Comparison of ENCODE assay signal across 20 mouse cellular contexts in the genomic region with DNA sequence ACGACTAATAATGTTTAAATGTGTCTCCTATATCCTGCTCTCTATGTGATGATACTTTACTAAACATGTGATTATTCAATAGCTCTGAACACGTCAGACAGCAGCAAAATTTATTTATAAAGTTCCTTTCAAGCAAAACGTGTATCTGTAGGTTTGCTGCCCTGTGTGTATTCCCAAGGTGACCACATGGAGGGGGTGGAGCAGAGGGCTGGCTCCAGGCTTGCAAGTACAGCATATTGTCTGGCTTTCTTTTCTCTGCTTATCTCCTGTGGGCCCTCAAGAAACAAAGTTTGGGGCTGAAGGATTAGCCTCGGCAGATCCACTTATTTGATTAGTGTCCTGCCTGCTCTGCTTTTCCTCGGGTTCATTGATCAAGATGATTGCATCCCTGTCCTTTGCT.
DNase-seq lines count a peak whose midpoint lies in the region; ATAC-seq and TF ChIP-seq lines count a peak whose summit lies in the region.
"Had no signal": no experiment of that assay in that cellular context is flagged by ENCODE, and none has a peak within 500 bp of the region (broad histone marks: within the 10 kb centered on the region; RNA-seq: fewer than 3 reads in every experiment).

No protein-coding gene starts in this region.

- H3K27ac ChIP-seq in hindbrain, embryonic 12.5 days: no peak overlapping the region
- no peak overlapping the region for H3K27ac ChIP-seq in hindbrain, embryonic 13.5 days
- no peak overlapping the region for H3K27ac ChIP-seq in neural tube, embryonic 13.5 days (replicated peaks)
- no peak overlapping the region for H3K27ac ChIP-seq in hindbrain, postnatal 0 days
- H3K27ac ChIP-seq: forebrain, embryonic 15.5 days; heart, embryonic 10.5 days had no signal

- H3K4me1 ChIP-seq in hindbrain, embryonic 12.5 days: no peaks in the 10 kb centered on the region
- peaks cover 5% of the 10 kb centered on the region; the same call in 1 of the 2 replicates for H3K4me1 ChIP-seq in hindbrain, embryonic 13.5 days (replicated peaks)
- no peaks in the 10 kb centered on the region for H3K4me1 ChIP-seq in neural tube, embryonic 13.5 days (replicated peaks)
- no peaks in the 10 kb centered on the region for H3K4me1 ChIP-seq in hindbrain, postnatal 0 days (ENCODE audit: insufficient read depth, low read length)
- H3K4me1 ChIP-seq: forebrain, embryonic 15.5 days; heart, embryonic 10.5 days had no signal

- no peaks in the 10 kb centered on the region for H3K36me3 ChIP-seq in hindbrain, embryonic 12.5 days
- no peaks in the 10 kb centered on the region for H3K36me3 ChIP-seq in hindbrain, embryonic 13.5 days
- no peaks in the 10 kb centered on the region for H3K36me3 ChIP-seq in neural tube, embryonic 13.5 days
- H3K36me3 ChIP-seq in hindbrain, postnatal 0 days (ENCODE audit: insufficient read depth, low read length): no peaks in the 10 kb centered on the region
- H3K36me3 ChIP-seq: forebrain, embryonic 15.5 days; heart, embryonic 10.5 days had no signal

- no peak overlapping the region for H3K9ac ChIP-seq in hindbrain, embryonic 12.5 days
- H3K9ac ChIP-seq in hindbrain, embryonic 13.5 days: no peak overlapping the region
- H3K9ac ChIP-seq in neural tube, embryonic 13.5 days: no peak overlapping the region
- H3K9ac ChIP-seq in hindbrain, postnatal 0 days (replicated peaks; ENCODE audit: low read length): no peak overlapping the region
- H3K9ac ChIP-seq: forebrain, embryonic 15.5 days had no signal

- no peak for TF ChIP-seq CTCF in hindbrain, postnatal 0 days (IDR thresholded peaks at IDR 0.05; ENCODE audit: low read depth)

- DNase-seq in neural tube, embryonic 10.5 days (ENCODE audit: extremely low spot score, low spot score): no peak
- no peak for DNase-seq in hindbrain, postnatal 0 days (ENCODE audit: low spot score)
- no peak for DNase-seq in urinary bladder, postnatal 36 days (ENCODE audit: low spot score in 2 of 2)
- no peak for DNase-seq in adrenal gland, adult 8-10 months
- DNase-seq: adrenal gland, adult 2 months; adrenal gland, postnatal 36 days; cerebellum, adult 11 months; cerebellum, adult 8-10 months; cerebellum, postnatal 14 days; gastrocnemius, postnatal 36 days; heart, adult 18-20 months; heart, postnatal 10 days; heart, postnatal 4 days had no signal

- H3K4me2 ChIP-seq in hindbrain, embryonic 12.5 days (replicated peaks): no peak overlapping the region
- H3K4me2 ChIP-seq in hindbrain, embryonic 13.5 days: no peak overlapping the region
- no peak overlapping the region for H3K4me2 ChIP-seq in neural tube, embryonic 13.5 days
- no peak overlapping the region for H3K4me2 ChIP-seq in hindbrain, postnatal 0 days (ENCODE audit: low read depth, low read length)
- H3K4me2 ChIP-seq: forebrain, embryonic 15.5 days had no signal

- no peaks in the 10 kb centered on the region for H3K9me3 ChIP-seq in hindbrain, embryonic 12.5 days (replicated peaks)
- H3K9me3 ChIP-seq in hindbrain, embryonic 13.5 days: no peaks in the 10 kb centered on the region
- no peaks in the 10 kb centered on the region for H3K9me3 ChIP-seq in neural tube, embryonic 13.5 days
- H3K9me3 ChIP-seq in hindbrain, postnatal 0 days (ENCODE audit: low read length): no peaks in the 10 kb centered on the region
- H3K9me3 ChIP-seq: forebrain, embryonic 15.5 days; heart, embryonic 10.5 days had no signal

- H3K4me3 ChIP-seq in hindbrain, embryonic 12.5 days: no peak overlapping the region
- H3K4me3 ChIP-seq in hindbrain, embryonic 13.5 days: no peak overlapping the region
- no peak overlapping the region for H3K4me3 ChIP-seq in neural tube, embryonic 13.5 days
- H3K4me3 ChIP-seq in hindbrain, postnatal 0 days (ENCODE audit: low read length): no peak overlapping the region
- H3K4me3 ChIP-seq: forebrain, embryonic 15.5 days; heart, embryonic 10.5 days had no signal

- peak; percentile 52; the same call in 1 of the 2 replicates for ATAC-seq in hindbrain, embryonic 12.5 days (ENCODE audit: low FRiP score)
- no peak for ATAC-seq in hindbrain, embryonic 13.5 days (ENCODE audit: low FRiP score)
- ATAC-seq in neural tube, embryonic 13.5 days (ENCODE audit: low read depth): 0 out of 2 replicates have a peak, but pooled peaks have one; percentile 36
- ATAC-seq in hindbrain, postnatal 0 days: peak; percentile 38; the same call in 1 of the 2 replicates
- ATAC-seq: forebrain, embryonic 15.5 days; inflammation-experienced regulatory T-cells, adult 6 months; intestine, postnatal 0 days had no signal

- WGBS in hindbrain, embryonic 12.5 days: 59% methylated on average over 5 of the region's 5 CpGs
- WGBS in hindbrain, embryonic 13.5 days: 61% methylated on average over 5 of the region's 5 CpGs
- WGBS in neural tube, embryonic 13.5 days: 65% methylated on average over 5 of the region's 5 CpGs
- 57% methylated on average over 5 of the region's 5 CpGs for WGBS in hindbrain, postnatal 0 days

- H3K27me3 ChIP-seq in hindbrain, embryonic 12.5 days: no peaks in the 10 kb centered on the region
- H3K27me3 ChIP-seq in hindbrain, embryonic 13.5 days: no peaks in the 10 kb centered on the region
- no peaks in the 10 kb centered on the region for H3K27me3 ChIP-seq in neural tube, embryonic 13.5 days
- no peaks in the 10 kb centered on the region for H3K27me3 ChIP-seq in hindbrain, postnatal 0 days (ENCODE audit: insufficient read depth, low read length)
- H3K27me3 ChIP-seq: forebrain, embryonic 15.5 days had no signal
